Mouse (Mus musculus) heart, adult 2 months (tissue): ENCODE results near the gene Rab3il1.

ENCODE experiments used
- CTCF ChIP-seq: fragments of 200-600 bp; IDR thresholded peaks from 2 replicates; pipeline ENCODE4 v1.8.1; 2022; ENCODE audit warnings: antibody characterized with exemption, mild to moderate bottlenecking, moderate library complexity
- EP300 ChIP-seq: fragments of 200-500 bp; IDR thresholded peaks from 2 replicates; pipeline ENCODE4 v1.6.1; 2011; ENCODE audit warnings: low read depth, low read length, control low read depth; ENCODE audit not compliant: insufficient read depth
- POLR2A ChIP-seq: fragments of 200-500 bp; IDR thresholded peaks from 2 replicates; pipeline ENCODE4 v1.6.1; 2011; ENCODE audit warnings: mild to moderate bottlenecking, low read depth, low read length, control low read depth; ENCODE audit not compliant: insufficient read depth

DNA sequence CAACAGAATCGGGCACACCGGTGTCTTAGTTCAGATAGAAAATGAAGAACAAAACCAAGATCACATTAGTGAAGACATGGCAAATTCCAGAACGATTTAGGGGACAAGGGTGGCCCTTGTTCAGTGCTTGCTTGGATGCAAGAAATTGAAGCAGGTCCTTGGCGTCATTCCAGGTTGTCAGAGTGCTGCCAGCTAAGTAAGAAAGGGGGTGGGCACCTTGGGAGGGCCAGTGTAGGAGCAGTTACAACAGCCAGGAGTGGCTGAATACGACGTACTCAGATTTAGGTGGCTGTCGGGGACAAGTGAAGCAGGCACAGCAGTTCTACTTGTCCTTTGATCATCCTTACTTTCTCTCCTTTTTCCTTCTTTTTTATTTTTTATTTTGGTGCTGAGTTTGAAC, 66.2 kb downstream of the Rab3il1 start:
- TF ChIP-seq CTCF: no peak
- TF ChIP-seq POLR2A: no peak
- no peak for TF ChIP-seq EP300
